Mouse (Mus musculus) ES-E14 (cell line): ENCODE data around the gene Drosha.

ENCODE experiments used
- CHD2 ChIP-seq: IDR thresholded peaks from 2 replicates; pipeline ENCODE4 v1.6.1; 2014; ENCODE audit warnings: mild to moderate bottlenecking, low read depth, low read length, inconsistent platforms
- HCFC1 ChIP-seq: IDR thresholded peaks from 2 replicates; pipeline ENCODE4 v1.6.1; 2012; ENCODE audit warnings: low read length, inconsistent platforms, borderline replicate concordance; ENCODE audit not compliant: insufficient read depth
- MAFK ChIP-seq: IDR thresholded peaks from 2 replicates; pipeline ENCODE4 v1.6.1; 2014; ENCODE audit warnings: mild to moderate bottlenecking, low read depth, low read length, inconsistent platforms; ENCODE audit not compliant: insufficient read depth
- ZC3H11A ChIP-seq: IDR thresholded peaks from 2 replicates; pipeline ENCODE4 v1.6.1; 2012; ENCODE audit warnings: low read depth, mild to moderate bottlenecking, inconsistent platforms, low read length, borderline replicate concordance
- ZNF384 ChIP-seq: IDR thresholded peaks from 2 replicates; pipeline ENCODE4 v1.6.1; 2012; ENCODE audit warnings: low read depth, low read length, inconsistent platforms

DNA sequence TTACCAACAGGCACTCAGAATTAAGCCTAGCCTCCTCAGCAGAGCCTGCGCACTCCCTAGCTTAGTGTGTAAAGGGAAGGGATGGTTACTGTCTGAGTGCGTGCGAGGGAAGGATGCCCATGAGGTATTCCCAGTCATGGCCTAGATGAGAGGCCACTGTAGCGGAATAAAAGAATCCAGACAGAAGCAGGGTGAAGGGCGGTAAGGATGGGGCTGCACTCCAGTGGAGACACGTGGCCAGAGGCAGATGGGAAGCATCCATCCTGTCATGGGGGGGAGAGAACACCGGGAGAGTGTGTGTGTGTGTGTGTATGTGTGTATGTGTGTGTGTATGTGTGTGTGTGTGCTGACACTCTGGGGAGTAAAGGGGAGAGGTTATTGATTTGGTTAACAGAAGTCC is 86.5 kb downstream of the Drosha start:
- no peak for TF ChIP-seq ZC3H11A
- no peak for TF ChIP-seq ZNF384
- no peak for TF ChIP-seq CHD2
- TF ChIP-seq MAFK, result no peak
- no peak for TF ChIP-seq HCFC1
